Mouse (Mus musculus): Measurements from ENCODE around the gene H2-Q10. TPM values are rescaled to one million over a fixed set of nuclear protein-coding genes. Genes with fewer than 3 reads are reported as not detected.

Gene H2-Q10
- total and polyA plus RNA-seq, 2 experiments from 2014 or later: 0.40 to 1.2 TPM

DNA sequence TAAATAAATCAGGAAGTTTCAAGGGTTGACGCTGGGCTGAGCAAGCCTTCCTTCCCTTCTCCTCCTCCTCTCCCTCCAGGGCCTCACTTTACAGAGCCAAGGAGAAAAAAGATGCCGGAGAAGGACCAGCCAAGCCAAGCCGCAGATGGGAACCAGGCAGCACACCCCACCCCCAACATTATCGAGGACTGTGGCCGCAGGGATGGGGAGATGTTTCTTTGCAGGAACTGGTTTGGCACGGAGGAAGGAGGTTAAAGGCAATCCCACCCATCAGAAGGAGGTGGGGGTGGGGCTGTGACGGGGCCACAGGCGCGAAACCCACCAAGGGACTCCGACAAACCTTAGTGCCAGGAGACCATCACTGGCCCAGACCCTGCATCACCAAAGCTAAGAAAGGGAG, 16.8 kb downstream of the H2-Q10 start:
- no peaks in the 10 kb centered on the region for H3K4me1 ChIP-seq (ENCODE audit: insufficient read depth)
- ATAC-seq (no peak), DNase-seq (no peak)
- H3K27me3 ChIP-seq (ENCODE audit: insufficient read depth, low read length): no peaks in the 10 kb centered on the region
- H3K36me3 ChIP-seq (ENCODE audit: insufficient read depth): no peaks in the 10 kb centered on the region
- H3K9me3 ChIP-seq (ENCODE audit: low read length): no peaks in the 10 kb centered on the region
- TF ChIP-seq CTCF (IDR thresholded peaks at IDR 0.05; ENCODE audit: low read depth): no peak
- no peak overlapping the region for H3K27ac ChIP-seq (ENCODE audit: low read depth, low read length)
- H3K4me3 ChIP-seq (ENCODE audit: low read depth, low read length): no peak overlapping the region
- H3K4me2 ChIP-seq (ENCODE audit: low read depth): no peak overlapping the region
- H3K9ac ChIP-seq: no peak overlapping the region
- 68% methylated on average over 10 of the region's 10 CpGs for WGBS

DNA sequence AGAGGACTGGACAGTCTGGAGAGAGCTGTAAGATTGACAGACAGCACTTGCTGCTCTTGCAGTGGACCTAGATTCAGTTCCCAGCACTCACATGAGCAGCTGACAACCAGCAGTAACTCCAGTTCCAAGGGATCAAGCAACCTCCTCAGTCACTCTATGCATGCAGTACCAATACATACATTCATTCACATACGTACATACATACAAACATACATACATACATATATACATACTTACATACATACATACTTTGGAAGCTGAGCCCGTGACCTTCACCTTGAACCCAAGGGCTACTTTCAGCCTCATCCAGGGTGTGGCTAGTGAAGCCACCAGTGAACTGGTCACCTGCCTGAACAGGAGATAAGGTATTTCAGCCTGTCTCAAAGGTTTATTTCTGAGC, 18.2 kb downstream of the H2-Q10 start:
- no peak for TF ChIP-seq CTCF (IDR thresholded peaks at IDR 0.05; ENCODE audit: low read depth)
- Histone ChIP-seq H3K4me2 (ENCODE audit: low read depth) (no peak overlapping the region), H3K4me1 (ENCODE audit: insufficient read depth) (no peaks in the 10 kb centered on the region), H3K27me3 (ENCODE audit: insufficient read depth, low read length) (no peaks in the 10 kb centered on the region), H3K9ac (no peak overlapping the region), H3K9me3 (ENCODE audit: low read length) (no peaks in the 10 kb centered on the region), H3K27ac (ENCODE audit: low read depth, low read length) (no peak overlapping the region), H3K4me3 (ENCODE audit: low read depth, low read length) (no peak overlapping the region), H3K36me3 (ENCODE audit: insufficient read depth) (no peaks in the 10 kb centered on the region)
- no peak for ATAC-seq
- no peak for DNase-seq
- 96% methylated on average over 2 of the region's 2 CpGs for WGBS

DNA sequence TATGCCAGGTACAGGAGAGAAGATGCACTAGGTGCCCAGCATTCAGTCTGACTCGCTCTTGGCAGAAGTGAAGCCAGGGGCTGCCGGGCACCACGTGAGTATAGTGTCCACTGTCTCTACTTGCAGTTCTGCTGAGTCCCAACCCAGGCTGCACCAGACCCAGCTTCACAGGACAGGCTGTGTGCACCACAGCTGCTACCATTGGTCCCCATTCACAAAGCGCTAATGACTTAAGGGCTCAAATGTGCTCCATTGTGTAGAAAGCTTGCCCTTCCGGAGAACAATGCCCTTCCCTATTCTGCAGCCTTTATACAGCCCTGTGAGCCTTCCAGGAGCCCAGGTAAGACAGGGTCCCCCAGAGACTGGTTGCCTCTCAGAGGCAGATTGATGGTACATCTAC, 20.4 kb downstream of the H2-Q10 start:
- Histone ChIP-seq H3K9me3 (ENCODE audit: low read length) (no peaks in the 10 kb centered on the region), H3K27ac (ENCODE audit: low read depth, low read length) (no peak overlapping the region), H3K4me1 (ENCODE audit: insufficient read depth) (no peaks in the 10 kb centered on the region), H3K36me3 (ENCODE audit: insufficient read depth) (no peaks in the 10 kb centered on the region), H3K9ac (no peak overlapping the region), H3K4me3 (ENCODE audit: low read depth, low read length) (no peak overlapping the region), H3K4me2 (ENCODE audit: low read depth) (no peak overlapping the region), H3K27me3 (ENCODE audit: insufficient read depth, low read length) (no peaks in the 10 kb centered on the region)
- TF ChIP-seq CTCF (IDR thresholded peaks at IDR 0.05; ENCODE audit: low read depth): no peak
- ATAC-seq (no peak), DNase-seq (no peak)
- WGBS: 39% methylated on average over 5 of the region's 5 CpGs

DNA sequence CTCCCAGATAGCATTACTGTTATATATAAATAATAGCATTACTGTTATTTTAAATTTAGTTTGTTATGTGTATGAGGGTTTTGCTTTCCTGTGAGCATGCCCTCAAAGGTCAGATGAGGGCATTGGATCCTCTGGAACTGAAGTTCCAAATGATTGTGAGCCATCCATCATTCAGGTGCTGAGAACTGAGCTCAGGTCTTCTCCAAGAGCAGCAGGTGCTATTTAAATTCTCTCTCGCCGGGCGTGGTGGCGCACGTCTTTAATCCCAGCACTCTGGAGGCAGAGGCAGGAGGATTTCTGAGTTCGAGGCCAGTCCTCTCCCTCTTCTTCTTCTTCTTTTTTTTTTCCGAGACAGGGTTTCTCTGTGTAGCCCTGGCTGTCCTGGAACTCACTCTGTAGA, 27.2 kb downstream of the H2-Q10 start:
- DNase-seq: no peak
- TF ChIP-seq CTCF (IDR thresholded peaks at IDR 0.05; ENCODE audit: low read depth): no peak
- no peaks in the 10 kb centered on the region for H3K4me1 ChIP-seq (ENCODE audit: insufficient read depth)
- no peak overlapping the region for H3K27ac ChIP-seq (ENCODE audit: low read depth, low read length)
- no peak overlapping the region for H3K4me2 ChIP-seq (ENCODE audit: low read depth)
- H3K36me3 ChIP-seq (ENCODE audit: insufficient read depth): no peaks in the 10 kb centered on the region
- H3K9me3 ChIP-seq (ENCODE audit: low read length): no peaks in the 10 kb centered on the region
- ATAC-seq: no peak
- no peak overlapping the region for H3K9ac ChIP-seq
- H3K4me3 ChIP-seq (ENCODE audit: low read depth, low read length): no peak overlapping the region
- 95% methylated on average over 7 of the region's 7 CpGs for WGBS
- no peaks in the 10 kb centered on the region for H3K27me3 ChIP-seq (ENCODE audit: insufficient read depth, low read length)

DNA sequence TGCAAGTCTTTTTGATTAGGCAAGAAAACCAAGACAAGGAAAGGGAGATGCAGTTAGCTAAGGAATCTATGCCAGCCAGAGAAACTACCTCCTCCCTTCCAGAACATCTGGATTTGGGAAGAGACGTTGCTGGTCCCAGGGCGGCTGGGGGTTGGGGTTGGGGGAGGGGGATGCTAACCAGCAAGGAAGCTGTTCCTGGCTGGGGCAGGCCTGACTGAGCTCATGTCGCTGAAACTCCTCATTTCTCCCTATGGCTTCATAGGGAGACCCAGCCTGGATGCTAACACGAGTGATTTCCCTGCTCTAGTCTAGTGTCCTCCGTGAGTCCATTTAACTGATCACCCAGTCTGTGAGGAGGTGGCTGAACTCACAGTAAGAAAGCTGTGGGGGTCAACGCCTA, 32.3 kb downstream of the H2-Q10 start:
- no peak overlapping the region for H3K27ac ChIP-seq (ENCODE audit: low read depth, low read length)
- H3K9me3 ChIP-seq (ENCODE audit: low read length): no peaks in the 10 kb centered on the region
- H3K4me3 ChIP-seq (ENCODE audit: low read depth, low read length): no peak overlapping the region
- peaks cover 9% of the 10 kb centered on the region; the same call in 1 of the 2 replicates for H3K27me3 ChIP-seq (ENCODE audit: insufficient read depth, low read length)
- DNase-seq: no peak
- 8% methylated on average over 6 of the region's 6 CpGs for whole genome bisulfite sequencing
- no peak for TF ChIP-seq CTCF (IDR thresholded peaks at IDR 0.05; ENCODE audit: low read depth)
- H3K9ac ChIP-seq: no peak overlapping the region
- ATAC-seq: no peak
- H3K4me1 ChIP-seq (ENCODE audit: insufficient read depth): no peaks in the 10 kb centered on the region
- no peak overlapping the region for H3K4me2 ChIP-seq (ENCODE audit: low read depth)
- H3K36me3 ChIP-seq (ENCODE audit: insufficient read depth): no peaks in the 10 kb centered on the region

DNA sequence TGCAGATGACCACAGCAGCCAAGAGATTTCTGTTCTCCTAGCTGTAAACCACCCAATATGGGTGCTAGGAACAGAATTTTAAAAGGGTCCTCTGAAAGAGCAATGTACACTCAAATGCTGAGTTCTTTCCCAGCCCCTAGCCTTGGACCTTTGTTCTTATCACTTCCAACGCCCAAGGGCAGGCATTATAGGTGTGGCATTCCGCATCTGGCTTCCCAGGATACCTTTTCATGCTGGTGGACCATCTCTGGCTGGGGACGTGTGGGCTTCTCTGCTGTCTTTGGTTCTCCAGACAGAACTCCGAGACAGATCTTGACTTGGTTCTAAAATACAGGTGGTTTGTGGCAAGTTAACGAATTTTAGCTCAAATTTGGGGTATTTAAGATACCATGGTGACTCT, 32.9 kb downstream of the H2-Q10 start:
- Histone ChIP-seq H3K4me3 (ENCODE audit: low read depth, low read length) (no peak overlapping the region), H3K9ac (no peak overlapping the region), H3K27ac (ENCODE audit: low read depth, low read length) (no peak overlapping the region), H3K9me3 (ENCODE audit: low read length) (no peaks in the 10 kb centered on the region), H3K4me2 (ENCODE audit: low read depth) (no peak overlapping the region), H3K27me3 (ENCODE audit: insufficient read depth, low read length) (peaks cover 11% of the 10 kb centered on the region; the same call in 1 of the 2 replicates), H3K36me3 (ENCODE audit: insufficient read depth) (no peaks in the 10 kb centered on the region), H3K4me1 (ENCODE audit: insufficient read depth) (no peaks in the 10 kb centered on the region)
- ATAC-seq: no peak
- WGBS: 52% methylated on average over 5 of the region's 5 CpGs
- no peak for TF ChIP-seq CTCF (IDR thresholded peaks at IDR 0.05; ENCODE audit: low read depth)
- no peak for DNase-seq

DNA sequence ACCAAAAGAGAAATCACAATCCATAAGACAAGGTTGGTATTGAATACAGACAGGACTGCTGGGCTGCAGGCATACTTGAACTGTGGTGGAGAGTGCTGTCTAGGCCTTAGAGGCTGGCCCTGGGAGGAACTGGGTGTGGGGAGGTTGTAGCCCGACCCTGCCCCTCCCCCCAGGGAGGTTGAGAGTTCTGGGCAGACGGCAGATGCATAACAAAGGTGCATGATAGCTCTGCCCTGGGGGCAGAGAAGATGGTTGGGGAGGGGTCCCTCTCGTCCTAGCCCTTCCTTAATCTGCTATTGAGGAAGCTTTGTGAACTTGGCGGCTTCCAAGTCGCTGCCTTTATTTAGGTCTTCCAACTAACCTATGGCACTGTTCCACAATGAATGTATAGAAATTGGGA, 34.0 kb downstream of the H2-Q10 start:
- no peak overlapping the region for H3K9ac ChIP-seq
- no peaks in the 10 kb centered on the region for H3K9me3 ChIP-seq (ENCODE audit: low read length)
- no peak for DNase-seq
- no peak overlapping the region for H3K27ac ChIP-seq (ENCODE audit: low read depth, low read length)
- peaks cover 11% of the 10 kb centered on the region; the same call in 1 of the 2 replicates for H3K27me3 ChIP-seq (ENCODE audit: insufficient read depth, low read length)
- no peaks in the 10 kb centered on the region for H3K4me1 ChIP-seq (ENCODE audit: insufficient read depth)
- 22% methylated on average over 5 of the region's 5 CpGs for WGBS
- no peaks in the 10 kb centered on the region for H3K36me3 ChIP-seq (ENCODE audit: insufficient read depth)
- H3K4me3 ChIP-seq (ENCODE audit: low read depth, low read length): no peak overlapping the region
- no peak for ATAC-seq
- no peak for TF ChIP-seq CTCF (IDR thresholded peaks at IDR 0.05; ENCODE audit: low read depth)
- H3K4me2 ChIP-seq (ENCODE audit: low read depth): no peak overlapping the region

Data from forebrain, postnatal 0 days (tissue).